Comparison of ENCODE assay signal across 8 mouse cellular contexts in genomic region chr1:87854411-87854810, GRCm38 (mm10). TPM values are rescaled to one million over a fixed set of nuclear protein-coding genes. Genes with fewer than 3 reads are reported as not detected.
DNase-seq lines count a peak whose midpoint lies in the region; ATAC-seq and TF ChIP-seq lines count a peak whose summit lies in the region.

No protein-coding gene starts in this region.

- no peak overlapping the region for H3K27ac ChIP-seq in heart, embryonic 11.5 days (ENCODE audit: low read depth, low read length)
- H3K27ac ChIP-seq in heart, embryonic 15.5 days: no peak overlapping the region
- peak overlapping the region; percentile 92 for H3K27ac ChIP-seq in macrophage

- H3K4me1 ChIP-seq in heart, embryonic 11.5 days (ENCODE audit: control insufficient read depth, insufficient read depth, low read length): peaks cover 19% of the 10 kb centered on the region
- H3K4me1 ChIP-seq in E14TG2a.4 (replicated peaks; ENCODE audit: low read depth, low read length): peaks cover 30% of the 10 kb centered on the region
- H3K4me1 ChIP-seq in heart, embryonic 15.5 days (replicated peaks): peaks cover 43% of the 10 kb centered on the region

- peaks cover 59% of the 10 kb centered on the region for H3K79me2 ChIP-seq in macrophage (ENCODE audit: inconsistent target)

- H3K27me3 ChIP-seq in heart, embryonic 11.5 days (ENCODE audit: control insufficient read depth, insufficient read depth, low read length): no peaks in the 10 kb centered on the region; the same call in 1 of the 2 replicates
- peaks cover 31% of the 10 kb centered on the region for H3K27me3 ChIP-seq in E14TG2a.4 (ENCODE audit: insufficient read depth, low read length)
- H3K27me3 ChIP-seq in heart, embryonic 15.5 days: no peaks in the 10 kb centered on the region

- H3K9me3 ChIP-seq in heart, embryonic 11.5 days (replicated peaks; ENCODE audit: control insufficient read depth, low read length): no peaks in the 10 kb centered on the region
- H3K9me3 ChIP-seq in E14TG2a.4 (ENCODE audit: low read length): no peaks in the 10 kb centered on the region
- H3K9me3 ChIP-seq in heart, embryonic 15.5 days (replicated peaks): no peaks in the 10 kb centered on the region

- 34% methylated on average over 6 of the region's 6 CpGs for WGBS in heart, embryonic 11.5 days (ENCODE audit: insufficient replicate concordance)
- WGBS in heart, embryonic 15.5 days: 24% methylated on average over 6 of the region's 6 CpGs
- WGBS in macrophage (ENCODE audit: missing documents): 10% methylated on average over 6 of the region's 6 CpGs

- TF ChIP-seq CTCF in E14TG2a.4 (conservative IDR thresholded peaks at IDR 0.05; ENCODE audit: low read length): no peak

- no peak for ATAC-seq in heart, embryonic 11.5 days (replicated peaks; ENCODE audit: insufficient number of reproducible peaks, low FRiP score, low TSS enrichment)
- no peak for ATAC-seq in heart, embryonic 15.5 days (replicated peaks; ENCODE audit: insufficient number of reproducible peaks, insufficient read depth, low FRiP score, low read depth)

- H3K9ac ChIP-seq in heart, embryonic 11.5 days (ENCODE audit: low read depth, low read length): peak overlapping the region; percentile 94
- peak overlapping the region; percentile 95 for H3K9ac ChIP-seq in heart, embryonic 15.5 days

- H3K36me3 ChIP-seq in heart, embryonic 11.5 days (ENCODE audit: control insufficient read depth, insufficient read depth, low read length): no peaks in the 10 kb centered on the region
- no peaks in the 10 kb centered on the region for H3K36me3 ChIP-seq in E14TG2a.4 (ENCODE audit: insufficient read depth, low read length)
- no peaks in the 10 kb centered on the region for H3K36me3 ChIP-seq in heart, embryonic 15.5 days
- H3K36me3 ChIP-seq in macrophage (ENCODE audit: inconsistent target): no peaks in the 10 kb centered on the region

- H3K4me2 ChIP-seq in heart, embryonic 11.5 days: peak overlapping the region; percentile 98
- peak overlapping the region; percentile 73 for H3K4me2 ChIP-seq in heart, embryonic 15.5 days

- H3K4me3 ChIP-seq in heart, embryonic 11.5 days (ENCODE audit: low read depth, low read length): peak overlapping the region; percentile 92
- H3K4me3 ChIP-seq in E14TG2a.4 (replicated peaks; ENCODE audit: low read length): peak overlapping the region; percentile 89
- peak overlapping the region; percentile 91 for H3K4me3 ChIP-seq in heart, embryonic 15.5 days
- H3K4me3 ChIP-seq in macrophage (ENCODE audit: inconsistent target): peak overlapping the region; percentile 97

- no peak for DNase-seq in heart, adult 9 months (ENCODE audit: low spot score in 2 of 2)
- no peak for DNase-seq in T-cell, adult 2 months (ENCODE audit: low spot score)
- DNase-seq in c-Kit-positive CD71-positive TER-119-positive erythroid progenitor cells, embryonic 14.5 days (ENCODE audit: low spot score): no peak
- DNase-seq in ovary, adult 18-20 months (ENCODE audit: low spot score): no peak

RNA-seq across cellular contexts. Expression of gene Dgkd, which starts 1.3 kb away (rescaled TPM):
- 22.2 and 24.2 TPM in 2 replicates for polyA plus RNA-seq in heart, embryonic 11.5 days (2014; fragmentation: Nextera tagmentation; extraction: Ambion mirVana)
- 19.7 and 24.7 TPM in 2 replicates for polyA plus RNA-seq in heart, embryonic 15.5 days (2015; fragmentation: Nextera tagmentation; extraction: Ambion mirVana)
- 100 to 1,000 TPM in 20 of 26 experiments, 10 to 100 TPM in 6; 34.5 to 425 (median 135) TPM for total RNA-seq in macrophage (2018; cell fraction: chromatin; rRNA removed)
- total RNA-seq in macrophage (2018; cell fraction: cytosol; rRNA removed): 10 to 100 TPM; 22.3 to 84.2 (median 40.3) TPM
- 100 to 1,000 TPM in 9 of 26 experiments, 10 to 100 TPM in 17; 36.1 to 233 (median 76.6) TPM for total RNA-seq in macrophage (2018; cell fraction: nucleus; rRNA removed)
- 33.2 to 62.9 TPM (median 58.3 TPM) in 3 replicates for polyA plus RNA-seq in macrophage (2018)

RNA-seq across cellular contexts. Expression of gene Sag, which starts 50.9 kb away (rescaled TPM):
- 1.2 and 1.5 TPM in 2 replicates for polyA plus RNA-seq in heart, embryonic 11.5 days (2014; fragmentation: Nextera tagmentation; extraction: Ambion mirVana)
- polyA plus RNA-seq in heart, embryonic 15.5 days (2015; fragmentation: Nextera tagmentation; extraction: Ambion mirVana): 0.79 and 0.86 TPM in 2 replicates
- 10 to 100 TPM in 16 of 26 experiments, 1 to 10 TPM in 9, under 1 TPM in 1; 0.96 to 24.1 (median 11.8) TPM for total RNA-seq in macrophage (2018; cell fraction: chromatin; rRNA removed)
- under 1 TPM; 0.11 to 0.80 (median 0.37) TPM for total RNA-seq in macrophage (2018; cell fraction: cytosol; rRNA removed)
- 10 to 100 TPM in 1 of 26 experiments, 1 to 10 TPM in 24, under 1 TPM in 1; 0.35 to 12.0 (median 4.4) TPM for total RNA-seq in macrophage (2018; cell fraction: nucleus; rRNA removed)
- polyA plus RNA-seq in macrophage (2018): 0.50 to 0.83 TPM (median 0.62 TPM) in 3 replicates
